Mouse (Mus musculus): Measurements from ENCODE around the gene Sox9. TPM values are rescaled to one million over a fixed set of nuclear protein-coding genes. Genes with fewer than 3 reads are reported as not detected.

The Sox9 gene
- total and polyA plus RNA-seq, 3 experiments = not detected

DNA sequence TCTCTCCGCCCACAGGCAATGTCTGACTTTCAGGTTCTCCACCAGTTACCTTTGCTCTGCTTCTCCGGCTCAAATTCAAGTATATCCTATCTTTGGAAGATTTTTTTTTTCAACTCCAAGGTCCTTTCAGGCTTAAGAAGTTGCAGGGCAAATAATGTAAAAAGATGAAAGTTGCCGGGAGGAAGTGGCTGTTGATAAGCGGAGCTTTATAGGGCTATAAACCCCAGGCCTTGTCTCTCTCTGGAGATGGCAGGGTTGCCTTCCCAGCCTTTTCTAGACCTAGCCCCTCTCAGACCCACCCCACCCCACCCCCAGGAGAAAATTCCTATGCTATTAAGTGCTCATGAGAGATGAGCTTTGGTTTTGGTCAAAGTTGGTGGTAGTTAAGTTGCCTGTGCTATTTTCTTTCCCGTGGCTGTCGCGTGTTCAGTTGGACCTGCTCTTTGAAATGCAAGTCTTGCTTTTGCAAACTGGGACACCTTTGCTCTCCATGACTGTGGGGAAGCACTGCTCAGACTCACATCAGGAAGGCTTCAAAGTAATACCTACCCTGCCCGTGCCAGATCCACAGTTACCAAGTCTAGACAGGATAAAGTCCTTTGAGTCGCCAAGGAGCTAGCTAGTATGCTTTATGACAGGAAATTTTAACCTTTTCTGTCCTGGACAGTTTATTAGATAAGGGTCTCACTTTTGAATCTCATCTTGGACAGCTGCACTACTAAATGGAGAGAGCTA is 46.7 kb downstream of the Sox9 start:
- H3K9ac ChIP-seq (ENCODE audit: control insufficient read depth, low read depth, low read length, poor library complexity, severe bottlenecking) = no peak overlapping the region
- H3K9me3 ChIP-seq (replicated peaks; ENCODE audit: insufficient read depth, low read length) = no peaks in the 10 kb centered on the region

DNA sequence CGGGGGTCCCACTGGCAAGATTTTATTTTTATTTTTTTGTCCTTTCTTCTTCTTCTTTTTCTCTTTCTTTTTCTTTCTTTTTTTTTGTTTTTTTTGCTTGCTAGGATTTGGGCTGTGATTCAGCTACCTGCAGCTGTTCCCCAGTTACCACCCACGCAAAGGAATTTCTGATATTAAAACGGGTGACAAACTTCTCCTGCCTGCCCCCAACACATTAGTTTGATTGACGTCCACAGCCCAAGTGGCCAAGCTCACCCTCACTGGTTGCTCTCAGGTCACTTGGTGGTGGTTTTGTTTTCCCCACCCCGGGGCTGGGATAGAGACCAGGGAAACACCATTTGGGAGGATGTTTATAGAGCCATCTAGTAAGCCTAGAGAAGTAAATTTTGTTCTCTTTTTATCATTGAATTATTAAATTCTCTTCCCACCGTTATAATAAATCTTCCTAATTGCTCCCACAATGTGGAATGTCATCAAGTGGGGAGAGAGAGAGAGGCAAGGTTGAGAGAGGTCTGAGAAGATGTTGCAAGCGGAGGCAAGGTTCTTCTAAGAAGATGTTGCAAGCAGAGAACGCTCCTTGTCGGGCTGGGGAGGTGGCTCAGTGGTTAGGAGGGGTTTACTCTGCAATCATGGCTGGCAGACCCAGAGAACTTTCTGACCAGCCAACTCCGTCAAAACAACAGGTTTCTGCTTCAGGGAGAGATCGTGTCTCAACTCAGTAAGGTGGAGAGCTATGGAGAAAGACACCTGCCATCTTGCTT is 52.4 kb downstream of the Sox9 start:
- H3K27ac ChIP-seq (ENCODE audit: control insufficient read depth, low read depth, low read length) = no peak overlapping the region
- H3K4me1 ChIP-seq (ENCODE audit: control insufficient read depth in 1 of 2, insufficient read depth in 2 of 2, low read length in 2 of 2) = no peaks in the 10 kb centered on the region
- TF ChIP-seq E2F4 (IDR thresholded peaks at IDR 0.05; ENCODE audit: borderline replicate concordance, low read depth, low read length) (no peak), JUND (IDR thresholded peaks at IDR 0.05; ENCODE audit: low read depth, low read length) (no peak), TAL1 (IDR thresholded peaks at IDR 0.05; ENCODE audit: low read length) (no peak), CHD2 (IDR thresholded peaks at IDR 0.05; ENCODE audit: low read length) (no peak), RAD21 (IDR thresholded peaks at IDR 0.05; ENCODE audit: low read depth, low read length) (no peak), ZNF384 (IDR thresholded peaks at IDR 0.05; ENCODE audit: low read depth, low read length) (no peak), NRF1 (IDR thresholded peaks at IDR 0.05; ENCODE audit: insufficient read depth, low read depth, low read length, poor library complexity, severe bottlenecking) (no peak), GABPA (IDR thresholded peaks at IDR 0.05; ENCODE audit: low read depth, low read length) (no peak), ZKSCAN1 (IDR thresholded peaks at IDR 0.05; ENCODE audit: low read depth, low read length) (no peak), MEF2A (IDR thresholded peaks at IDR 0.05; ENCODE audit: extremely low read depth, insufficient replicate concordance, low read depth, low read length, poor library complexity, severe bottlenecking) (no peak), POLR2AphosphoS5 (IDR thresholded peaks at IDR 0.05; ENCODE audit: borderline replicate concordance, low read depth, low read length) (no peak), CHD1 (IDR thresholded peaks at IDR 0.05; ENCODE audit: low read depth, low read length) (no peak), ELF1 (IDR thresholded peaks at IDR 0.05; ENCODE audit: low read depth, low read length) (no peak), POLR2A (IDR thresholded peaks at IDR 0.05; ENCODE audit: control insufficient read depth in 1 of 2, insufficient read depth in 1 of 2, low read depth in 1 of 2, low read length in 2 of 2, poor library complexity in 1 of 2) (no peak), MAFK (IDR thresholded peaks at IDR 0.05; ENCODE audit: borderline replicate concordance, low read depth, low read length) (no peak), EP300 (IDR thresholded peaks at IDR 0.05; ENCODE audit: low read depth in 1 of 2, low read length in 2 of 2) (no peak)
- no peaks in the 10 kb centered on the region for H3K36me3 ChIP-seq (ENCODE audit: control insufficient read depth in 1 of 2, insufficient read depth in 2 of 2, low read length in 2 of 2)
- H3K27me3 ChIP-seq (ENCODE audit: control insufficient read depth in 1 of 2, insufficient read depth in 2 of 2, low read length in 2 of 2) = no peaks in the 10 kb centered on the region
- no peaks in the 10 kb centered on the region for H3K79me2 ChIP-seq (ENCODE audit: control insufficient read depth, insufficient read depth, low read length, poor library complexity)
- no peak overlapping the region for H3K4me3 ChIP-seq (ENCODE audit: control insufficient read depth in 1 of 2, insufficient read depth in 1 of 2, low read depth in 2 of 2, low read length in 2 of 2)
- DNase-seq (ENCODE audit: low read depth, low spot score) = no peak
- H3K9ac ChIP-seq (ENCODE audit: control insufficient read depth, low read depth, low read length, poor library complexity, severe bottlenecking) = no peak overlapping the region
- no peaks in the 10 kb centered on the region for H3K9me3 ChIP-seq (replicated peaks; ENCODE audit: insufficient read depth, low read length)

More for the DNA sequence above, 46.7 kb downstream of the Sox9 start:
- no peak for TF ChIP-seq JUND (IDR thresholded peaks at IDR 0.05; ENCODE audit: low read depth, low read length)
- TF ChIP-seq TAL1 (IDR thresholded peaks at IDR 0.05; ENCODE audit: low read length) = no peak
- no peak for TF ChIP-seq MAZ (IDR thresholded peaks at IDR 0.05; ENCODE audit: low read depth, low read length)
- TF ChIP-seq GATA1 (IDR thresholded peaks at IDR 0.05; ENCODE audit: low read depth, low read length) = no peak
- no peak for TF ChIP-seq TCF12 (IDR thresholded peaks at IDR 0.05; ENCODE audit: low read depth, low read length)
- no peak for TF ChIP-seq MYC (IDR thresholded peaks at IDR 0.05; ENCODE audit: low read depth, low read length)
- TF ChIP-seq MYB (IDR thresholded peaks at IDR 0.05; ENCODE audit: low read depth, low read length) = no peak
- TF ChIP-seq NRF1 (IDR thresholded peaks at IDR 0.05; ENCODE audit: insufficient read depth, low read depth, low read length, poor library complexity, severe bottlenecking) = no peak
- TF ChIP-seq MXI1 (IDR thresholded peaks at IDR 0.05; ENCODE audit: low read depth, low read length) = no peak
- TF ChIP-seq ZC3H11A (IDR thresholded peaks at IDR 0.05; ENCODE audit: low read depth, low read length) = no peak
- TF ChIP-seq POLR2AphosphoS2 (IDR thresholded peaks at IDR 0.05; ENCODE audit: low read length) = no peak
- no peak for TF ChIP-seq CHD2 (IDR thresholded peaks at IDR 0.05; ENCODE audit: low read length)
- no peak for TF ChIP-seq E2F4 (IDR thresholded peaks at IDR 0.05; ENCODE audit: borderline replicate concordance, low read depth, low read length)
- no peak for TF ChIP-seq ZNF384 (IDR thresholded peaks at IDR 0.05; ENCODE audit: low read depth, low read length)
- TF ChIP-seq HCFC1 (IDR thresholded peaks at IDR 0.05; ENCODE audit: low read depth, low read length) = no peak
- no peak for TF ChIP-seq BHLHE40 (IDR thresholded peaks at IDR 0.05; ENCODE audit: borderline replicate concordance, low read depth, low read length)
- no peak for TF ChIP-seq KAT2A (conservative IDR thresholded peaks at IDR 0.05; ENCODE audit: low read depth, low read length)
- TF ChIP-seq ZMIZ1 (IDR thresholded peaks at IDR 0.05; ENCODE audit: low read depth, low read length) = no peak
- Histone ChIP-seq H3K36me3 (ENCODE audit: control insufficient read depth in 1 of 2, insufficient read depth in 2 of 2, low read length in 2 of 2) (no peaks in the 10 kb centered on the region), H3K4me3 (ENCODE audit: control insufficient read depth in 1 of 2, insufficient read depth in 1 of 2, low read depth in 2 of 2, low read length in 2 of 2) (no peak overlapping the region), H3K27ac (ENCODE audit: control insufficient read depth, low read depth, low read length) (no peak overlapping the region), H3K79me2 (ENCODE audit: control insufficient read depth, insufficient read depth, low read length, poor library complexity) (no peaks in the 10 kb centered on the region), H3K4me1 (ENCODE audit: control insufficient read depth in 1 of 2, insufficient read depth in 2 of 2, low read length in 2 of 2) (no peaks in the 10 kb centered on the region), H3K27me3 (ENCODE audit: control insufficient read depth in 1 of 2, insufficient read depth in 2 of 2, low read length in 2 of 2) (no peaks in the 10 kb centered on the region)
- no peak for DNase-seq (ENCODE audit: low read depth, low spot score)
